Mouse (Mus musculus) MEL (cell line): ENCODE data around the gene Vps29. TPM values are rescaled to one million over a fixed set of nuclear protein-coding genes. Genes with fewer than 3 reads are reported as not detected.

ENCODE experiments used
- DNase-seq: peaks from one replicate; pipeline ENCODE4 v3.0.0; 2011; ENCODE audit warnings: low read depth, low spot score
- H3K27ac ChIP-seq: 2 replicates; pipeline ENCODE4 v1.5.1; 2012; ENCODE audit warnings: low read depth, mild to moderate bottlenecking, control low read depth, low read length, moderate library complexity; ENCODE audit not compliant: control insufficient read depth
- H3K27me3 ChIP-seq, 2 experiments: fragments of 150-350 bp in 1 of 2; sonication (generic) in 1 of 2; 2 replicates each; pipeline ENCODE4 v1.6.1; 2012; ENCODE audit warnings: low read length in 2 of 2, mild to moderate bottlenecking in 2 of 2, improper control_type of control experiment in 1 of 2, moderate library complexity in 1 of 2; ENCODE audit not compliant: insufficient read depth in 2 of 2, control insufficient read depth in 1 of 2
- H3K36me3 ChIP-seq, 2 experiments: 2 replicates each; pipeline ENCODE4 v1.6.1; 2012 to 2014; ENCODE audit warnings: low read length in 2 of 2, improper control_type of control experiment in 1 of 2, inconsistent platforms in 1 of 2, mild to moderate bottlenecking in 1 of 2; ENCODE audit not compliant: insufficient read depth in 2 of 2, control insufficient read depth in 1 of 2
- H3K4me1 ChIP-seq, 2 experiments: fragments of 150-350 bp in 1 of 2; sonication (generic) in 1 of 2; 2 replicates each; pipeline ENCODE4 v1.6.1; 2012; ENCODE audit warnings: low read length in 2 of 2, improper control_type of control experiment in 1 of 2, mild to moderate bottlenecking in 1 of 2; ENCODE audit not compliant: insufficient read depth in 2 of 2, control insufficient read depth in 1 of 2
- H3K4me3 ChIP-seq, 2 experiments: fragments of 150-350 bp in 1 of 2; sonication (generic) in 1 of 2; 2 replicates each; pipeline ENCODE4 v1.5.1; 2012; ENCODE audit warnings: low read depth in 2 of 2, low read length in 2 of 2, mild to moderate bottlenecking in 2 of 2, moderate library complexity in 2 of 2, control low read depth in 1 of 2, improper control_type of control experiment in 1 of 2; ENCODE audit not compliant: control insufficient read depth in 1 of 2, insufficient read depth in 1 of 2
- H3K79me2 ChIP-seq: 2 replicates; pipeline ENCODE4 v1.6.1; 2012; ENCODE audit warnings: mild to moderate bottlenecking, low read length, moderate library complexity; ENCODE audit not compliant: control insufficient read depth, poor library complexity, insufficient read depth
- H3K9ac ChIP-seq: 2 replicates; pipeline ENCODE4 v1.6.1; 2012; ENCODE audit warnings: low read depth, mild to moderate bottlenecking, control low read depth, low read length, moderate library complexity; ENCODE audit not compliant: control insufficient read depth, poor library complexity, severe bottlenecking
- H3K9me3 ChIP-seq: fragments of 150-350 bp; sonication (generic); replicated peaks from 2 replicates; pipeline ENCODE4 v1.6.1; 2012; ENCODE audit warnings: mild to moderate bottlenecking, low read length, improper control_type of control experiment, moderate library complexity; ENCODE audit not compliant: insufficient read depth
- BHLHE40 ChIP-seq: IDR thresholded peaks from 2 replicates; pipeline ENCODE4 v1.6.1; 2012; ENCODE audit warnings: low read depth, mild to moderate bottlenecking, inconsistent platforms, low read length, improper control_type of control experiment, borderline replicate concordance
- CHD1 ChIP-seq: IDR thresholded peaks from 2 replicates; pipeline ENCODE4 v1.6.1; 2012; ENCODE audit warnings: low read depth, mild to moderate bottlenecking, inconsistent platforms, low read length, improper control_type of control experiment
- CTCF ChIP-seq, 3 experiments: IDR thresholded peaks in 2 of 3; conservative IDR thresholded peaks in 1 of 3; 2 replicates each; pipeline ENCODE4 v1.5.1; 2011 to 2012; ENCODE audit warnings: low read length in 3 of 3, low read depth in 2 of 3, mild to moderate bottlenecking in 2 of 3, improper control_type of control experiment in 1 of 3, inconsistent platforms in 1 of 3, mixed read lengths in 1 of 3, moderate library complexity in 1 of 3; ENCODE audit not compliant: control insufficient read depth in 1 of 3, insufficient read depth in 1 of 3, poor library complexity in 1 of 3, severe bottlenecking in 1 of 3
- E2F4 ChIP-seq: IDR thresholded peaks from 2 replicates; pipeline ENCODE4 v1.6.1; 2011; ENCODE audit warnings: low read depth, low read length, improper control_type of control experiment, borderline replicate concordance
- ELF1 ChIP-seq: IDR thresholded peaks from 2 replicates; pipeline ENCODE4 v1.6.1; 2014; ENCODE audit warnings: low read depth, mild to moderate bottlenecking, inconsistent platforms, low read length, improper control_type of control experiment, moderate library complexity
- EP300 ChIP-seq, 2 experiments: IDR thresholded peaks; 2 replicates each; pipeline ENCODE4 v1.6.1; 2011; ENCODE audit warnings: improper control_type of control experiment in 2 of 2, low read length in 2 of 2, low read depth in 1 of 2, mild to moderate bottlenecking in 1 of 2
- ETS1 ChIP-seq: IDR thresholded peaks from 2 replicates; pipeline ENCODE4 v1.6.1; 2012; ENCODE audit warnings: low read depth, mild to moderate bottlenecking, inconsistent platforms, low read length, improper control_type of control experiment, moderate library complexity
- GABPA ChIP-seq: IDR thresholded peaks from 2 replicates; pipeline ENCODE4 v1.6.1; 2012; ENCODE audit warnings: low read depth, mild to moderate bottlenecking, inconsistent platforms, low read length, improper control_type of control experiment, moderate library complexity
- GATA1 ChIP-seq: IDR thresholded peaks from 2 replicates; pipeline ENCODE4 v1.6.1; 2011; ENCODE audit warnings: low read depth, low read length, improper control_type of control experiment
- JUND ChIP-seq: IDR thresholded peaks from 2 replicates; pipeline ENCODE4 v1.6.1; 2011; ENCODE audit warnings: low read depth, mild to moderate bottlenecking, improper control_type of control experiment, low read length
- MEF2A ChIP-seq: IDR thresholded peaks from 2 replicates; pipeline ENCODE4 v1.6.1; 2014; ENCODE audit warnings: low read depth, mild to moderate bottlenecking, inconsistent platforms, low read length, improper control_type of control experiment; ENCODE audit not compliant: poor library complexity, insufficient replicate concordance, severe bottlenecking; ENCODE audit errors: extremely low read depth
- MXI1 ChIP-seq: IDR thresholded peaks from 2 replicates; pipeline ENCODE4 v1.6.1; 2011; ENCODE audit warnings: mild to moderate bottlenecking, low read depth, low read length, improper control_type of control experiment
- MYC ChIP-seq: IDR thresholded peaks from 2 replicates; pipeline ENCODE4 v1.6.1; 2011; ENCODE audit warnings: low read depth, mild to moderate bottlenecking, low read length, improper control_type of control experiment, moderate library complexity
- NELFE ChIP-seq: IDR thresholded peaks from 2 replicates; pipeline ENCODE4 v1.6.1; 2011; ENCODE audit warnings: low read depth, low read length, improper control_type of control experiment
- NRF1 ChIP-seq: IDR thresholded peaks from 2 replicates; pipeline ENCODE4 v1.6.1; 2014; ENCODE audit warnings: low read depth, mild to moderate bottlenecking, inconsistent platforms, low read length, improper control_type of control experiment, moderate library complexity; ENCODE audit not compliant: poor library complexity, insufficient read depth, severe bottlenecking
- POLR2A ChIP-seq, 2 experiments: IDR thresholded peaks; 2 replicates each; pipeline ENCODE4 v1.6.1; 2011 to 2012; ENCODE audit warnings: low read length in 2 of 2, mild to moderate bottlenecking in 2 of 2, control low read depth in 1 of 2, improper control_type of control experiment in 1 of 2, low read depth in 1 of 2, moderate library complexity in 1 of 2; ENCODE audit not compliant: control insufficient read depth in 1 of 2, insufficient read depth in 1 of 2, poor library complexity in 1 of 2
- POLR2AphosphoS5 ChIP-seq: IDR thresholded peaks from 2 replicates; pipeline ENCODE4 v1.6.1; 2012; ENCODE audit warnings: low read depth, borderline replicate concordance, mild to moderate bottlenecking, inconsistent platforms, low read length, moderate library complexity, mixed read lengths
- RAD21 ChIP-seq: IDR thresholded peaks from 2 replicates; pipeline ENCODE4 v1.6.1; 2011; ENCODE audit warnings: mild to moderate bottlenecking, low read depth, low read length, improper control_type of control experiment
- SIN3A ChIP-seq: IDR thresholded peaks from 2 replicates; pipeline ENCODE4 v1.6.1; 2012; ENCODE audit warnings: low read length, improper control_type of control experiment, inconsistent platforms
- TAL1 ChIP-seq: IDR thresholded peaks from 2 replicates; pipeline ENCODE4 v1.6.1; 2012; ENCODE audit warnings: mild to moderate bottlenecking, inconsistent platforms, low read length, moderate library complexity, mixed read lengths
- TBP ChIP-seq: IDR thresholded peaks from 2 replicates; pipeline ENCODE4 v1.8.0; 2011; ENCODE audit warnings: low read depth, low read length, improper control_type of control experiment
- TCF12 ChIP-seq: IDR thresholded peaks from 2 replicates; pipeline ENCODE4 v1.6.1; 2014; ENCODE audit warnings: low read depth, mild to moderate bottlenecking, inconsistent platforms, low read length, improper control_type of control experiment, moderate library complexity
- USF2 ChIP-seq, 2 experiments: IDR thresholded peaks; 2 replicates each; pipeline ENCODE4 v1.6.1; 2011 to 2012; ENCODE audit warnings: improper control_type of control experiment in 2 of 2, low read length in 2 of 2, borderline replicate concordance in 1 of 2, inconsistent platforms in 1 of 2, low read depth in 1 of 2, mild to moderate bottlenecking in 1 of 2; ENCODE audit not compliant: insufficient read depth in 1 of 2
- ZC3H11A ChIP-seq: IDR thresholded peaks from 2 replicates; pipeline ENCODE4 v1.6.1; 2012; ENCODE audit warnings: low read depth, mild to moderate bottlenecking, inconsistent platforms, low read length, improper control_type of control experiment
- ZNF384 ChIP-seq: IDR thresholded peaks from 2 replicates; pipeline ENCODE4 v1.6.1; 2012; ENCODE audit warnings: low read depth, mild to moderate bottlenecking, inconsistent platforms, low read length, improper control_type of control experiment
- polyA plus RNA-seq, 2 experiments: library from polyadenylated mRNA; stranded (reverse) in 1 of 2; unstranded in 1 of 2; fragments of >175 nt in 1 of 2; fragments of >200 nt in 1 of 2; gene quantifications; 2 replicates each; pipeline versions ENCODE4 v1.2.1 to v1.2.4; 2012; ENCODE audit warnings: low replicate concordance in 2 of 2, low read depth in 1 of 2; ENCODE audit not compliant: insufficient read length in 2 of 2, insufficient read depth in 1 of 2, missing spikeins in 1 of 2
- total RNA-seq: library from RNA; depleted of rRNA; stranded (reverse); fragments of 300-350 nt; gene quantifications from 2 replicates; pipeline ENCODE4 v1.2.3, GENCODE M21; 2012

Gene Vps29
- total and polyA plus RNA-seq, 3 experiments = 92.1 to 424 (median 101) TPM

DNA sequence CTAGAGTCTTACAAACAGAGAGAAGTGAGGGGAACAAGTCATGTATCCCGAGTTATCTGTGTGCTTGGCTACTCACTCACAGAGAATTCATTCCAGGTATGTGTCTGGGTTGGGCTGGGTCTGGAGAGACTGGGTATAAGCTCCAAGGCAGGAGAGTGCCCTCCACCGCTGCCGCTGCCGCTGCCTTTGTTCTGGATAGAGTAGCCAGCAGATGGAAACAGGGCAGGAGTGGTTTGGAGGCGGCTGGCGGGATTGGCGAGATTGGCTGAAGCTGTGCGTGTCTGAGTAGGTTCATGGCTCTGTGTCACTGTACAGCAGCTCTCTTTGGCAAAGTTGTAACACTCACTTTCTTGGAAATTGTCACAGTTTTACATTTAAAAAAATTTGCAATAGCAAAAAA, 30.6 kb upstream of the Vps29 start:
- Histone ChIP-seq H3K79me2 (no peaks in the 10 kb centered on the region), H3K4me3 (no peak overlapping the region), H3K4me1 (no peaks in the 10 kb centered on the region), H3K9ac (no peak overlapping the region), H3K27me3 (no peaks in the 10 kb centered on the region), H3K27ac (no peak overlapping the region), H3K9me3 (no peaks in the 10 kb centered on the region), H3K36me3 (peaks cover 0 to 6% of the 10 kb centered on the region in 2 experiments; a peak in 2 of 4 replicates)
- no peak for TF ChIP-seq POLR2A (IDR thresholded peaks at IDR 0.05; ENCODE audit: control insufficient read depth in 1 of 2, insufficient read depth in 1 of 2, low read depth in 1 of 2, low read length in 2 of 2, poor library complexity in 1 of 2)
- no peak for TF ChIP-seq NELFE
- TF ChIP-seq MXI1 = no peak
- TF ChIP-seq RAD21 = no peak
- TF ChIP-seq MEF2A = no peak
- no peak for TF ChIP-seq CHD1
- TF ChIP-seq TAL1 = no peak
- TF ChIP-seq JUND = no peak
- TF ChIP-seq BHLHE40 = no peak
- no peak for TF ChIP-seq NRF1
- TF ChIP-seq ZNF384 = no peak
- TF ChIP-seq POLR2AphosphoS5 = no peak
- TF ChIP-seq ELF1 = no peak
- no peak for TF ChIP-seq CTCF (IDR thresholded peaks at IDR 0.05 in 2 of 3, conservative IDR thresholded peaks at IDR 0.05 in 1 of 3; ENCODE audit: control insufficient read depth in 1 of 3, insufficient read depth in 1 of 3, low read depth in 2 of 3, low read length in 3 of 3, poor library complexity in 1 of 3, severe bottlenecking in 1 of 3)
- no peak for TF ChIP-seq SIN3A
- DNase-seq = no peak

DNA sequence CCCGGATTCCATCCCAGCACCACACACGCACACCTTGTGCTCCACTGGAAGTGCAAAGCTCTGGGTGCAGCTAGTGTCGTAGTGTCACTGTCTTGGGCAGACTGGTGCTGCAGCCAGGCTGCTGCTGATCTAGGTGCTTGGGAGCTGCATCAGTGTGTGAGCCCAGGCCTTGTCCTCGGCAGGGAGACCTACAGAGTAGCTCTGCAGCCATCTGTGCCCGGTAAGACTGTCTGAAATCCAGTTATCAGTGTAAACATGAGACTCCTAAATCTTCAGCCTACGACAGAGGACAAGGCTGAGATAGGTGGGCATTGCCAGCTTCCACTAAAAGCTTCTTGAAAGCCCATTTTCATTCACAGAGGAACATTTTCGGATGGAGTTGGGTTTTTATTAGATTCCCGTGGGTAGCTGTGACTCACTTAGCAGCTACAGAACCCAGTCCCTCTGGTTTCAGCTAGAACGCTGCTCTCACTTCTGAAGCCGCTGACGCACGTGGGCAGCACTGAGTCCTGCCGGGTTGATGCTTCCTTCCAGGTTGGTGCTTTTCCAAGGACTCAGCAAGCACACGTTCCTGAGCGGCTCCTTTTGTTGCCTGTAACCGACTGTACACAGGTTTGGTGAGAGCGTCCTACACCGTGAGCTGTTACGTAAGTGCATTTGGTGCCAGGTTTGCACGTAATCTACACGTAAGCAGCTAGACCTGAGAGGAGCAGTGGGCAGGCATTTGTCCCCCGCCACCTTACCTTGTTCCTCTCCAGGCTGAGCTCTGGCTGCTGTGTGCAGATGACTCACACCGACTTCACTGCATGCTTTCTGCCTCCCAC, 29.3 kb upstream of the Vps29 start:
- Histone ChIP-seq H3K9me3 (no peaks in the 10 kb centered on the region), H3K4me1 (no peaks in the 10 kb centered on the region), H3K36me3 (peaks cover 0 to 6% of the 10 kb centered on the region in 2 experiments; a peak in 2 of 4 replicates), H3K9ac (no peak overlapping the region), H3K79me2 (no peaks in the 10 kb centered on the region), H3K27ac (no peak overlapping the region), H3K27me3 (no peaks in the 10 kb centered on the region), H3K4me3 (no peak overlapping the region)
- no peak for DNase-seq
- TF ChIP-seq TCF12 (no peak), GABPA (no peak), MYC (no peak), SIN3A (no peak), ETS1 (no peak), JUND (no peak), GATA1 (no peak), EP300 (IDR thresholded peaks at IDR 0.05; ENCODE audit: low read depth in 1 of 2, low read length in 2 of 2) (no peak), USF2 (IDR thresholded peaks at IDR 0.05; ENCODE audit: borderline replicate concordance in 1 of 2, insufficient read depth in 1 of 2, low read depth in 1 of 2, low read length in 2 of 2) (no peak), TBP (no peak), E2F4 (no peak), CHD1 (no peak), ZC3H11A (no peak)
